Mouse (Mus musculus) CH12.LX (cell line): Measurements from ENCODE around the gene Sox18.

Experiments used
- CHD2 ChIP-seq: IDR thresholded peaks from 2 replicates; pipeline ENCODE4 v1.6.1; 2011; ENCODE audit warnings: low read length, improper control_type of control experiment
- CTCF ChIP-seq, 2 experiments: IDR thresholded peaks in 1 of 2; conservative IDR thresholded peaks in 1 of 2; 2 replicates each; pipeline ENCODE4 v1.5.1; 2011 to 2012; ENCODE audit warnings: low read depth in 2 of 2, low read length in 2 of 2, improper control_type of control experiment in 1 of 2, inconsistent platforms in 1 of 2, mild to moderate bottlenecking in 1 of 2, moderate library complexity in 1 of 2
- HCFC1 ChIP-seq: IDR thresholded peaks from 2 replicates; pipeline ENCODE4 v1.6.1; 2012; ENCODE audit warnings: low read depth, mild to moderate bottlenecking, inconsistent platforms, low read length, improper control_type of control experiment
- JUN ChIP-seq: IDR thresholded peaks from 2 replicates; pipeline ENCODE4 v1.6.1; 2011; ENCODE audit warnings: low read depth, mild to moderate bottlenecking, low read length, improper control_type of control experiment, moderate library complexity; ENCODE audit not compliant: insufficient read depth
- MYC ChIP-seq: IDR thresholded peaks from 2 replicates; pipeline ENCODE4 v1.6.1; 2011; ENCODE audit warnings: low read depth, mild to moderate bottlenecking, improper control_type of control experiment, low read length
- NRF1 ChIP-seq: IDR thresholded peaks from 2 replicates; pipeline ENCODE4 v1.6.1; 2014; ENCODE audit warnings: low read depth, mild to moderate bottlenecking, inconsistent platforms, low read length, improper control_type of control experiment, moderate library complexity
- PAX5 ChIP-seq: IDR thresholded peaks from 2 replicates; pipeline ENCODE4 v1.6.1; 2012; ENCODE audit warnings: low read length, inconsistent platforms, mixed read lengths
- POLR2A ChIP-seq: IDR thresholded peaks from 2 replicates; pipeline ENCODE4 v1.6.1; 2011; ENCODE audit warnings: low read depth, mild to moderate bottlenecking, improper control_type of control experiment, low read length
- SMC3 ChIP-seq: IDR thresholded peaks from 2 replicates; pipeline ENCODE4 v1.6.1; 2011; ENCODE audit warnings: low read depth, low read length, improper control_type of control experiment
- ZMIZ1 ChIP-seq: IDR thresholded peaks from 2 replicates; pipeline ENCODE4 v1.6.1; 2012; ENCODE audit warnings: low read depth, mild to moderate bottlenecking, inconsistent platforms, low read length, improper control_type of control experiment

GRCm38 (mm10) chr2:181628471-181628870, 43.0 kb downstream of the Sox18 start:
- TF ChIP-seq CTCF (conservative IDR thresholded peaks at IDR 0.05 in 1 of 2, IDR thresholded peaks at IDR 0.05 in 1 of 2; ENCODE audit: low read depth in 2 of 2, low read length in 2 of 2) (no peak), CHD2 (no peak), POLR2A (no peak), SMC3 (no peak), PAX5 (no peak), JUN (no peak), MYC (no peak), ZMIZ1 (no peak), HCFC1 (no peak), NRF1 (no peak)
